Mouse (Mus musculus) fibroblast of lung, adult 2 months (primary cell): ENCODE data around the gene Mef2d.

Experiments used
- DNase-seq: peaks from one replicate; pipeline ENCODE4 v3.0.0-alpha.2; 2011; ENCODE audit warnings: low read depth

The Mef2d gene

DNA sequence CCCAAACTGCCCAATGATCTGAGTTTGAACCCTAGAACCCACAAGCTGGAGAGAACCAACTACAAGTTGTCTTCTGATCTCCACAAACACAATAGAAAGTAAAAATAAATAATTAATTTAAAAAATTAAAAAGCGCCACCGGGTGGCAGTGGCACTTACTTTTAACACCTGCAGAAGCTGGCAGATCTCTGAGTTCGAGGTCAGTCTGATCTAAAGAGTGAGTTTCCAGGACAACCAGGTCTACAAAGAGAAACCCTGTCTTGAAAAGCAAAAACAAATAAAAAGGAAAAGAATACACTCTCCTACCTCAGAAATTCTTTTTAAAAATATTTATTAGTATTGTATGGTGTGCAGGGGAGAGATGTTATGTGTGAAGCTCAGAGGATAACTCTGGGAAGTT lies 4.4 kb upstream of the Mef2d start:
- no peak for DNase-seq

- DNase-seq = peak; percentile 95
These were observed 3.6 kb upstream of the Mef2d start for GRCm38 (mm10) chr3:88138336-88139242.

DNA sequence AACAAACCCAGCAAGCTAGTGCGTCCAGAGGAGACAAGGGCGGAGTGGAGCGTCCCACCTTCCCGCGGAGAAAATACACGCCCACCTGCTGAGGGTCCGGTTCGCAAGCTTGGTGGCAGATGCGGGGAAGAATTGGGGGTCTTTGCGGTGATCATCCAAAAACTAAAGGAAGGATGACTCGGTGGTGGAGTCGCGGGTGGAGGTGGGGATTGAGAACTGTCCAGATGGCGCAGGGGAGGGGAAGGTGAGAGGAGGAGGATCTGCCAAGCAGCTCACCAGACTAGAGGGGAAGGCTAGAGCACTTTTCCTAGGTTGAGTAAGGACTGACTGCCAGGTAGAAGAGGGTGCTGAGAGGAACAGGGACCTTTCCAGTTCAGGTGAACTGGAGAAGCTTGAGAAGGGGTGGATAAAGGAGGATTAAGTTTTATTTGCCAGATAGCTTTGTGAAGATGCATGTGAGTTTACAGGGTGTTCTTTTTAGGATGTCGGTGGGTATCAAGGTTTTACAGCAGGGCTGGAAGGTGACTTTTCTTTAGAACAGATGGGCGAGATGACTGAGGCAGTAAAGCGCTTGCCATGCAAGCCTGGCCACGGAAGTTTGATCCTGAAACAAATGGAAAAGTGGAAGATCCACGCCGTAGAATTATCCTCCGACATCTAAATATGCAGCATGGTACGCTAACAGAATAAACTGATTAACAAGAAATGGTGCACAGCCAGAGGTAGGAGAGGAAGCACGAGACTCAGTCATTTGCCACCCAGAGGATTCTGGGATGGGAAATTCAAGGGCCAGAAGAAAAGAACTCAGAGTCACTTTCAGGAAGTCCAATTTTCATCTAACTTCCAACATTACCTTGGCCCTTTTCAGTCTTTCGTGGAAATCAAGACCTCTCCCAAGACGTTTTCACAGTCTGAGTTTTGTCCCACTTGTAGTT lies 2.7 kb upstream of the Mef2d start:
- DNase-seq = no peak

DNA sequence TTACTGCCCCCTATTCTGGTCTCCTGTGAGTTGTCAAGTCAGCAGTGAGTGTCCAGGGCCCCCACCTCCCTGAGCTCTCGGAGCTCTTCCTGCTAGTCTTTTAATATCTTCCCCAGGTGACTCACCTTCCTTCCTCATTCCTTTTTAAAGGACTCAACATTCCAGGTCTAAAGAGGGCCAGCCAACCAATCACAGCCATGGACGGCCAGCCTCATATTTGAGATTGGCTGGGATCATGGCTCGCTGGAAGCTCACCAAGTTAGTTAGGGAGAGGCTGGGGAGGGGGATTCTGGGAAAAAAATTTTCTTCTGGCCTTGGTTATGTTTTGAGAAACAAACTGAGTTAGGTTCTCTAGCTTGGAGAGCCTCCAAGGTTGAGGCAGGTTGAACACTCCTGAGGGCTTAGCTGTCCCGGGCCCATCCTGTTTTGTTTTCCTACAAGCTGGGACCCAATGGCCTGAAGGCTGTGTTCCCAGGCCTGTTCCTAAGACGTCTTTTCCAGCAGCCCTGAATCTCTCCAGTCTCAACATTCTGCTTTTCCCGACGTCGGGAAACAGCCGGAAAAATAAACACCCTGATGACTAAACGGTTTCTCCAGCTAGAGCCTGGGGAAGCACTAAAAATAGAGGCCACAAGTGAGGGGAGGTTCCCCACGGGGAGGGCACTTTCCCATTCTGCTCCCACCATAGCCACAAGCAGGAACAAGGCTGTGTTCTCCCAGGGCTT lies 1.8 kb upstream of the Mef2d start:
- peak; percentile 92 for DNase-seq

- DNase-seq = no peak
These were observed 1.2 kb upstream of the Mef2d start for GRCm38 (mm10) chr3:88140903-88141430.

DNA sequence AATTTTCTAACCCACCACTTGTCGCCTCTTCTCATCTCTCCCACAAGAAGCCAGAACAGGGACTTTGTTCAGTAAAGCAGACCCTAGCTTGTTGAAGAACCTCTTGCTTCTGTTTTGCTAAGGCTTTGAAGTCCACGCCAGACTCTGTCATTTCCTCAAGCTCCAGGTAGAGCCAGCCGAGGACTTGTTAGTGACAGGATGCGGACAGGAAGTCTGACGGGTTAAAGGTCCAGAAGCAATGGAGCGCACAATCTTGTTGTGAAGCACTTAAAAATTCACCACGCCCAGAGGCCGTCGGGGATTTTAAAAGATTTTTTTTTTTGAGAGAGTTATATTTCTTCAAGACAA lies 759 bp upstream of the Mef2d start:
- no peak for DNase-seq

DNA sequence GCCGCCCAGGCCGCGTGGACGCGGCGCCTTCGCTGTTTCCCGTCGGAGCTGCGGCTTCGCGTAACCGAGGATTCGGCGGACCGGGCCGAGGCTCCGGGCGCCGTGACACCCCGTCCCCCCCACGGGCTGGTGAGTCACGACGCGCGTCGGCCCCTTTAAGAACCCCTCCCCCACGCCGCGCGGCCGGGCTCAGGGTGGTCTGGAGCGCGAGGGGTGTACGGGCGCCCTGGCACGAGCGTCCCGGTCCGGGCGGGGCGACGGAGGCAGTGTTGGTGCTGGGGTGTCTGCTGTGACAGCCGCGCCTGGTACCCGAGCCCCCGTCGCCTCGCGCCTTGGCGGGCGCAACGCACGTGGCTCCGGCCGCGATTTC lies 359 bp downstream of the Mef2d start:
- no peak for DNase-seq

DNA sequence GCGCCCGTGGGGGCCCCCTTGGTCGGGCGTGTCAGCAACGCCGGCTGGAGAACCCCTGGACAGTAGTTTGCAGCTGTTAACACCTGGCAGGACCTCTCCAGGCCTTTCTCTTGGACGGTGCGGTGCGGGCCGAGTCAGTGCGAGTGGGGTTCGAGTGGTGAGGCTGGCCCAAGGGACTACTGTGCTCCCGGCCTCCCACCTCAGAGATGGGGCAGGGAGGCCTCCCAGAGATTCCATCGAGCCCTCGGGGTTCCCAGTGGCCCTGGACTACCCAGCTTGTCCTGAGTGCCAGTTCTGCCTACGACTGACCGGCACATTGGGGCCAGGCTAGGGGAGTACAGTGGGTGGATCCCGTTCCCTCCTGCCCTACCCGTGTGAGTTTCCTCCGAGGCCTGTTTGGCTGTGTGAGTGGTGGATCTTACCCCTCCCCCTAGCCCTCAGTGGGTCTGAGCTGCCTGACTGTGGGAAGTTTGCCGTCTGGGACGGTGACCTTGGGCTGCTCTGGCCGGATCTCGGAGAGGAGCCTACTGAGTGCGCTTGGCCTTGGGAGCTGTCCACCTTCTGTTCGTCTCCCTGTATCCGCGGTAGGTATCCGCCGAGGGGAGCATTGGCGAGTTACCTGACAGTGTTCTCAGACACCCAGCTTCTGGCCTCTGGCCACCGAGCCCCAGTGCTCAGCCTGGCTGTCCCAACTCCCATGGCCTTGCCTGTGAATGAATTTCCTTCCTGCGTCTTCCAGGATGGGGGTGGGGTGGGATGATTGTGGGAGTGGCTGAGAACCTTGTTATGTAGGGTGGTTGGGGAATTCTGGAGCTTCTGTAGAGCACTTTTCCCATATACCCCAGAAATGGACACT lies 972 bp downstream of the Mef2d start:
- DNase-seq = peak; percentile 67

GRCm38 (mm10) chr3:88143961-88144486 lies 1.9 kb downstream of the Mef2d start:
- no peak for DNase-seq

- DNase-seq = no peak
These were observed 2.7 kb downstream of the Mef2d start for GRCm38 (mm10) chr3:88144648-88145410.

GRCm38 (mm10) chr3:88145411-88145782 lies 3.2 kb downstream of the Mef2d start:
- no peak for DNase-seq

DNA sequence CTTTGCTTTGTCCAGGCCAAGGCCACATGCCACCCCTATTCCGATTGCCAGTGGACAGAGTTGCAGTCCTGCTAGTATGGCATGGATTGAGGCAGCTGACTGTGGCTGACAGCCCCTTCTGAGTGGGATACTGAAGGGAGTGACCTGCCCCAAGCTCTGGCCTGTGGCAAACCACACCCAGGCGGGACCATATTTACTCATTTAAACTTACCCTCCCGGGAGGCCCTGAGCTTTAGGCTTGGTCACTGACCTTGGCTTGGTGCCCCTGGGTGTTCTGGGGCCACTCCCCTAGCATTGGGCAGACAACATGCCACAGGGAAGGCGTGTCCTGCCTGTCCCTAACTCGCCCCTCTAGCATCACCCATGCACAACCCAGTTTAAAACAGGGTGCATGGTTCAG lies 3.8 kb downstream of the Mef2d start:
- peak; percentile 66 for DNase-seq

- DNase-seq = no peak
These were observed 4.4 kb downstream of the Mef2d start for GRCm38 (mm10) chr3:88146376-88147112.

- DNase-seq = no peak
These were observed 5.3 kb downstream of the Mef2d start for GRCm38 (mm10) chr3:88147444-88147843.

GRCm38 (mm10) chr3:88147866-88148265 lies 5.7 kb downstream of the Mef2d start:
- DNase-seq = no peak

DNA sequence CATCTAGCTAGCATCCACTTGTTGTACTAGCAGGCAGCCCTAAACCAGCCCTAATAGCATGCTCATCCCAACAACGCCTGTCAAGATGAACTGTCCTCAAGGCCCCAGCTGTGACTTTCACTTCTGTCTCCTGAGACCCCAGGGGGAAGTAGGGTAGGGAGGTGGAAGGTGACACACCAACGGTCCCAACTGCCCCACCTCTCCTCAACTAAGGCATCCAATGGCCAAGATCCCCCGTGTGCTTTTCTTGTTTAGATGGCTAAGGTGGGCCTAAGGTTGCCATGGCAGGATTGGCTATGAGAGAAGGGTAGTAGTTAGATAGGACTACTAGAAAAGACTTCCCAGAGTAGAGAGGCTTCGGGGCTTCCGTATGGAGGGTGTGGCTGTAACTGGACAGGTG lies 6.2 kb downstream of the Mef2d start:
- no peak for DNase-seq

GRCm38 (mm10) chr3:88148776-88149509 lies 6.8 kb downstream of the Mef2d start:
- no peak for DNase-seq

GRCm38 (mm10) chr3:88149510-88149974 lies 7.4 kb downstream of the Mef2d start:
- no peak for DNase-seq
